Mouse (Mus musculus) kidney, postnatal 25 days (tissue): ENCODE measurements around the gene Ptger3.

ENCODE experiments used
- DNase-seq, 2 experiments: peaks; one replicate each; pipeline ENCODE4 v3.0.0; 2021; ENCODE audit warnings: mixed read lengths in 2 of 2

The Ptger3 gene

DNA sequence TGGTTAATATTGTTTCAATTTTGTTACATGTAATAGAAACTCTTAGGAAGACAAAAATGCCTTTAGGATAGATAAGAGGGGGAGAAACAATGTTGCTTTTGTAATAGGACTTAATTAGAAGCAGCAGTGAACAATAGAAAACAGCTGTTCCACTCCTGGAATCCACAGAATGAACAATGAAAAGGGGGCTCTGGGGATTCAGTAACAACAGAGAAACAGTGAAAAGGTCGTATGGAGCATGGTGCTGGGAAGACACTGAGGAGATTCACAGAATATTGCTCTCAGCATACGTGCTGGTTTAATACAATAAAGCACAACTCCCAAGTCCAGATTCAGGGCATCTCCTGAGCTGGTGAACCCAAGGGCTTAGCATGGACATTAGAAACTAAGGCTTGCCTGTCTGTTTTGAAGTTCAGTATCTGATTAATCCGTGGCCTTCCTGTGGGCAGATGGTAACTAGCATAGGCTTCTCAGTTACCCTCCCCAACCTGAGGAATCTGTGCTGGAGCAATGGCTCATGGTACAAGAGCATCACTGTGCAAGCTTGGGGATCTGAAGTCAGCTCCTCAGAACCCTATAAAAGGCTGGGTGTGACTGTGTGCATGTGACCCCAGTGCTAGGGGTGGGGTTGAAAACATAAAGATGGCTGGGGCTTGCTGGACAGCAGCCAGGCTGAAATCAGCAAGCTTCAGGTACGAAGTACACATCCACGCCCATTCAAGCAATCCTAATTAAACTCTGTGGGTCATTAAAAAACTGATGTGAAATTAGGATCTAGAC, 16.1 kb downstream of the Ptger3 start:
- no peak for DNase-seq

DNA sequence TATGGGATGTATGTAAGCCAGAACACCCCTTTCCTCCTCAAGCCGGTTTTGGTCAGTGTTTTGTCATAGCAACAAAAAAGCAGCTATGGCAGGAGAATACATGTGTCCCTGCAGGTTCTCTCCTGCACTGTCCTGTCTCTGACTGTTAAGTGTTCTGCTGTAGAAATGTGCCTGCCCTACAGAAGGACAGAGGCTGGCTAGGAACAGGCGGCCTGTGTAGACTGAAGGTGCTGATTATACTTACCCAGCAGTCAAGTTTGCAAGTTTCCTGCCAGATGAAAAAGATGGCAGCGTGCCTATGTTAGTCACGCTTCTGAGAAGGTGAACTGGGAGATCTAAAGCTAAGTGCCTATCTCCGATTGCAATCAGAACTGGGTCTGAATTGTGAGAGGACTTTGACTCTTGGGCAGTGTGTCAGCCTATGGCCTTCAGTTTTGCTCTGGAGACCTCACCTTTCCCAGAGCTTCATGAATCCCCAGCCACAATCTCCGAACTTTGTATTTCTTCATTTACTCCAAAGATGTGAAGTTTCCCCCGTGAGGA, 31.2 kb downstream of the Ptger3 start:
- DNase-seq, result peak; percentile 24 to 47

DNA sequence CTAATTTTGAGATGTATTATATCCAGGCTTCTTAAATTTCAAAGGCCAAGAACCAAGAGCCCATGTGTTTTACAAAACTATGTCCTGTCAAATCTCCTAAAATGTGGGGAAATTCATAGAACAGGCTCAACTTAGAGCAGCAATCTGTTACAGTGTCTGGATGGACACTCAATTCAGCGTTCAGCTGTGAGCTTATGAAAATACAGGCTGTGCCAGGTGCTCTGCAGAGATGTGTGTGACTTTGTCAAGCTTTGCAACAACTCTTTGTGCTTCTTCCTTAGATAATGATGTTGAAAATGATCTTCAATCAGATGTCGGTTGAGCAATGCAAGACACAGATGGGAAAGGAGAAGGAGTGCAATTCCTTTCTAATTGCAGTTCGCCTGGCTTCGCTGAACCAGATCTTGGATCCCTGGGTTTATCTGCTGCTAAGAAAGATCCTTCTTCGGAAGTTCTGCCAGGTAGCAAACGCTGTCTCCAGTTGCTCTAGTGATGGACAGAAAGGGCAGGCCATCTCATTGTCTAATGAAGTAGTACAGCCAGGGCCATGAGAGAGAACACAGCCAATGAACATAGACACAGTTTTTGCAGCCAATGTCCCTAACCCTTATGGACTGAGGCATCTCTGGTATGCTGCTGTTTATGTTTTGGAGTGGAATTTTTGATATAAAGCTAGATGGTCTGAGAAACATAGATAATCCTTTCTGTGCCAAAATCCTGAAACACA, 38.2 kb downstream of the Ptger3 start:
- no peak for DNase-seq

DNA sequence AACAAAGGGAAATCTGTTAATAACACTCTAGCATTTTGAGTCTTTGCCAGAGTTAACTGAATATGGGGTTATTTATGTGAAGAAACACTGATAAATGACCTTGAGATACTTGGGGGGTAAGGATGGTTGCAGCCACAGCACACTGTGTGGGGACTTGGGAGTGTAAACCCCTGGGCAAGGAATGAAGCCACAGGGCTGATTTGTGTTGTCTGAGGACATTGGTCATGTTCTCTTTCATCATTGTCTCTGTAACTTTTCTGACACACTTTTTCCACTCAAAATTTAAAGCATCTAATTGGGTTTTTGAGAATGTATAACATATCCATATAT, 38.7 kb downstream of the Ptger3 start:
- no peak for DNase-seq

DNA sequence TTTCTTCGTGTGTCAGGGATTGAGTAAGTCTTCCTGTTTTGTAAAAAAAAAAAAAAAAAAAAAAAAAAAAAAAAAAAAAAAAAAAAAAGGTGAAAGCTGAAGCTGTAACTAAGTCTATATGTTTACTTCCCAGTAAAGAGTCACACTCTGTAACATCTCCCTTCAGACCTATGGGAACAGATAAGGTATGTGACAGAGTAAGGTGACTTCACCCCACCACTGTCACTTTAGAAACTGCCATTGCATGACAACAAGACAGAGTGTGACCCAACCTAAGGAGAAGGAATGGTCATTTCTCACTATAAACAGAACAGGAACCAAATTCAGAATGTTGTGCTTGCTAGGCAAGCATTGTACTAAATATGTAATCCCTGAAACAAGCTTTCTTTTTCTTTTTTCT, 46.9 kb downstream of the Ptger3 start:
- no peak for DNase-seq

DNA sequence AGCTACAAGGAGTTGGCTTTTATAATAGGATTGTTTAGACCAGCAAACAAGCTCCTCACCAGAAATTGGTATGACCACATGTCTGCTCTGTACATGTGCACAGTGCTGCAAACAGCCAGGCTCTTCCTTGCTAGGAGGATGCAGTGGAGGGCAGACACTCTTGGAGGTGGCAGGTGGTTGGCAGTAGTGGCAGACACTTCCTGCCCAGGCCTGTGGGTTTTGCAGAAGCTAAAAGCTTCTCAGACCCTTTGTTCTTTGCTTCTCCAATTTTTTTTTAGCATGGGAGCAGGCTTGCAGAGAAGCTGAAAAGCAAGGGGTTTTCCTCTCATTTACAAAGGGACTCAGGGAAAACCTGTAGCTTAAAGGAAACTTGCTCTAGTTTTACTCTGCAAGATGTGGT, 50.3 kb downstream of the Ptger3 start:
- no peak for DNase-seq

DNA sequence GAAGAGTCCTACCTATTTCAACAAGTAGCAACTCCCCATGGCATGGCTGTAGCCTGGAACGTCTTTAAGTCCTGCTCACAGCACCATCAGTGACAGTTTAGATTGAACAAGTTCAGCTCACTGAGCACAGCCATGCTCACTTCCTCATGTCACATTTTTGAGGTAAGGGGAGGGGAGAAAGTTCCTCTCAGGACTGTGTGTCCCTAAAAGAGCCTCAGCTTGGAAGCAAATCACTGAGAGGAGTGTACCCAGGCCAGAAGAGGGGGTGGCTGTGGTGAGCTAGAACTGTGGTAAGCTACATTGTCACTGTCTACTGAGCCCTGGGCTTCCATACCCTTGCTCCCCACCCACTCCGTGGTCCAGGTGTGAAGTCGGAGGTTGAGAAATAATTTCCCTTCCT, 60.7 kb downstream of the Ptger3 start:
- DNase-seq, result no peak

DNA sequence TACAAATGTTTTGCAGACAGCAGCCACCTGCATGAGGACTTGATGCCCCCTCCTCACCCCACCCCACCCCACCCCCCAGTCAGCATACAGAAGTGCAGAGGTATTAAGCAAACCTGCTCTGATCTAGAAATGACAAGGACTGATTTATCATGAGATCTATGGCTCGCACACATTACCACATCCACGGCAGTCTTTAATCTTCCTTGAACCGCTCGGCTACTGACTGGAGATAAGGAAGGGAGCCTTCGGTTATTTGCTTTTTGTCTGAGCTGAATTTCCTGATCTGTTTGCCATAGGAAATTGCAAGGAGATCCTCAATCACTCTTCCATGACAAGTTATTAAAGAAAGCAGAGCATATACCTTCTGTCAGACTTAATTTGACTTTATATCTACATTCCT, 64.0 kb downstream of the Ptger3 start:
- no peak for DNase-seq

DNA sequence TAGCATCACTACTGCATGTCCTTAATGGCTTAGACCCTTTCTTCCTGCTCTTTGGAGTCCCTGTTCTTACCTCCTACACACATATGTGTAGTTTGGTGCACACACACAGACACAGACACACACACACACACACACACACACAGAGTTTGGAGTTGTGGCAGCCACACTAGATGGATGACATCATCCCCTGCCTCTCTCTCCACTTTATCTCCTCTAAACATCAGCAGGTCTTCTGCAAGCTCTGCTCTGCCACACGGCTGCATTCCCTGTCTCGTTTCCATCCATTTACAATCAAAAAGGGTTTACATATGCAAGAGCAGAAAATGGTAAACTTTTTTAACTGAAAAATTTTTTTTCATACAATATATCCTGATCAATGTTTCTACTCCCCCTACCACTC, 64.7 kb downstream of the Ptger3 start:
- DNase-seq, result no peak

DNA sequence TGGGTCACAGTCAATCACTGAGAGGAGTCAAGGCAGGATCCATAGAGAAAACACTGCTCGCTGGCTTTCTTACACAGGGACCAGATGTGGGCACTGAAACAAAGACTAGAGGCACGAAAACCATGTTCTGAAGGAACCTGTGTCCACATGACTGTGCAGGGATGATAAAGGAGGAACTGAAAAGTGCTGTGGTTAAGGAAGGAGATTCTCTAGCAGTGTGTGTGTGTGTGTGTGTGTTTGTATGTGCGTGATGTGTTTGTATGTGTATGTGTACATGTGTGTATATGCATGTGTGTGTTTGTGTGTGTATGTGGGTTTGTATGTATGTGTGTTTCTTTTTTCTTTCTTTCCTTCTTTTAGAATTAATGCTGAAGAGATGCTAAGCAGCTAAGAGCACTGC, 67.7 kb downstream of the Ptger3 start:
- DNase-seq, result no peak

DNA sequence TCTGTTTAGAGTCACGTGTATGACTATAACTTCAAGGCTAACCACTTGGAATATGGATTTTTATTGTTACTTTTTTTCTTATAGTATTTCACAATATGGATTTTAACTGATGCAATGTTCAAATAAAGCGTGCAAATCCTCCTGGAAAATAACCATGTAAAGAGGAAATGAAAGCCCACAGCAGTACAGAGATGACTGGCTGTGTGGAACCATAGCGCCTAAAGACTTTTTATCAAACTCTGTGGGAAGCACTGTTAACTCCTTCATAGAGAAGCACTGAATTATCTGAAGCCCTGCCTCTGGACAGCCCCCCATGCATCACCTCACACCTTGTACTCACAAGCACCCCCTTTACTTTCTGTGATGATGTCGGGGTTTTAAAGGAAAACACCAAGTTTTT, 69.0 kb downstream of the Ptger3 start:
- no peak for DNase-seq

DNA sequence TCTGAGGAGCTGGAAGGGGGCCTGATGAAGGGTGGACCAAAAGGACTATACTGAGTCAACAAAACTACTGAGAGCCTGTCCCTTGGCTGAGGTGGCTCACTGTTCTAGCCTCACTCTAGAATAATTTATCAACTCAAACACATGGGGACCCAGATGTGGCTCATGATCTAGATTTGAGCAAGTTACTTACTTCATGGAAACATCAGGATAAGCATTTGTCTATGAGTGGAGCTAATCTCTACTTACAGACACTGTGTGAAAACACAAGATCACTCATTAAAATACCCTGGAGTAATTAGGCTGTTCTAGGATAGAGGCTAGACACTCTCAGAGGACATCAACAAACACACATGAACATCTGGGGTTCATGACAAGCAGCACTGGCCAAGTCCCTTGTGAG, 70.2 kb downstream of the Ptger3 start:
- DNase-seq, result no peak

DNA sequence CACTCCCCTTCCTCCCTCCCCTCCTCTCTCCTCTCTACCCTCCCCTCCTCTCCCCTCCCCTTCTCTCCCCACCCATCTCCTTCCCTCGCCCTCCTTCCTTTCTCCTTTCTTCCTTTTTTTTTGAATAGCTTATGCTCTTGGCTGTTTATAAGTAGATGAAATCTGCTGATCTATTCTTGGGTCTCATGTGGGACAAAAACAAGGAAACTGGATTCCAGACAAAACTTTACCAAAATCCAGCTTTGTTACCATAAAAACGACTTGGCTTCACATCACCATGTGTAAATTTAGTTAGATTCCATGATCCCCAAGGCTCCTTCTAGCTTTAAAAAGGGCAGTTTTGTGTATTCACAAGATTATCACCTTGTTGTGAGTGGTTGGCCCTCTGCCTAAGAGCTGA, 70.6 kb downstream of the Ptger3 start:
- no peak for DNase-seq

DNA sequence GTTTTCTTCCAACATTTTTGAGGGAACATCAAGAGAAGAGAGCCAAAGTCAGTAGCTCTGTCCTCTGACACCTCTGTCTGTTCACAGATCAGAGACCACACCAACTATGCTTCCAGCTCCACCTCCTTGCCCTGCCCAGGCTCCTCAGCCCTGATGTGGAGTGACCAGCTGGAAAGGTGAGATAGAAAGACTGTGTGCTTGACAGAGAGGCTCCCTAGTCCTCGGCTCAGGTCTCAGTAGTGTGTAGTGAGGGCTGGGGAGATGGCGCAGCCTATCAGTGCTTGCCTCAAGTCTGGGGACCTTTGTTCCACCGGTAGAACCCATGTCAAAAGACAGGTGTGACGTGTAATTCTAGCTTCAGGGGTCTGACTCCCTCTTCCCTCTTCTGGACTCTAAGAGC, 74.9 kb downstream of the Ptger3 start:
- no peak for DNase-seq

DNA sequence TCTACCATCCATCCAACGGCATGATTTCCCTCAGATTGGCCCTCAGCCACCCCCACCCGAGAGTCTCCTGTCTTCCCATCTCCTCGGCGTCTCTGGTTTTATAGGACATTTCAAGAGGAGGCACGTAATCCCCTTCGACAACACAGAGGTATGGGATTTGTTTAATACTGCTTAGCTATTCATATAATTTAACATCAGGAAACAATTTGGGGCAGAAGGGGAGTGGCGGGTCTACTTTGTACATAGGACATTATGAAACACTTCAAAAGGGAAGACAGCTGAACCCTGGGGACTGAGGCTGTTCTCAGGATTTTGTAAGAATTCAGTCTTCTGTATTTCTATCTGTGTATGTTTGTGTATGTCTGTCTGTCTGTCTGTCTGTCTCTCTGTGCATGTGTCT, 94.9 kb downstream of the Ptger3 start:
- DNase-seq, result no peak

DNA sequence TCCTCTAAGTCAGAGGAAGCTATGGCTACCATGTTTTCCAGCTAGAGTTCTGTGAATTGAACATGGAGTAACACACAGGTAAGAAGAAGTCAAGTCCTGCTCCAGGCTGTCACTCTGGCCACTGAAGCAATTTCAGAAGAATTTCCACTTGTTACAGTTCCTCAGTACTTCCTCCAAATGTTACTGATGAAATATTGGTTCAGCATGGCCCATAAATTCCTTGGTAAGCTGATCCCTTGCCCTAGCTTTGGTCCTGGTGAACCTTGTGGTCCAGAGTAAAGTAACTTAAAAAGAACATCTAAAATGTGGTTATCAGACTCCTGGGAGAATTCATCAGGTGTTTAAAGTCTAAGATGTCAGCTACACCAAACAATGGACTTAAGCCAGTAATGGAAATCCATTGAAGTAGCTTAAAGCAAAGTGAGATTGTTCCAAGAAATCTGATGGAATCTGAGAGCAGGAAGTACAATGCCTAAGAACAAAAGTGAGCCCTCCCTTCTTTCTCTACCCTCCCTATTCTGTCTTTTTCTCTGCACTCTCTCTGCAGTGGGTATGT, 97.9 kb downstream of the Ptger3 start:
- no peak for DNase-seq

DNA sequence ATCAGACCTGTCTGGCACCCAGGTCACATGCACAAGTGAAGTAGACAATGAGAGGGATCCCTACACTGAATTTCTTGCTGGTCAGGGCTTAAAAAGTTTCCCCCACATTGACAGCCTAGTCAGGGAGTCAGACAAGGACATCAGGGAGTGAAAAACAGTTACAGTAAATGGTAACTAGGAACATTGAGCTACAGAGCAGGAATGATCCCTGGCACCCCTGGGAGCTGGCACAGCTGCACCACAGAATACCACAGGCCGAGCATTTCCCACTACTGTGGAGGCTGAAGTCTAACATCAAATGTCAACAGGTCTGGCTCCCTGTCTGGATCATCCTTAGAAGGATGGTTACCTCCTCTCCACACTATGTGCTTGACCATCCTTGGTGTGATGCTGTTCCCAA, 98.8 kb downstream of the Ptger3 start:
- DNase-seq, result no peak

DNA sequence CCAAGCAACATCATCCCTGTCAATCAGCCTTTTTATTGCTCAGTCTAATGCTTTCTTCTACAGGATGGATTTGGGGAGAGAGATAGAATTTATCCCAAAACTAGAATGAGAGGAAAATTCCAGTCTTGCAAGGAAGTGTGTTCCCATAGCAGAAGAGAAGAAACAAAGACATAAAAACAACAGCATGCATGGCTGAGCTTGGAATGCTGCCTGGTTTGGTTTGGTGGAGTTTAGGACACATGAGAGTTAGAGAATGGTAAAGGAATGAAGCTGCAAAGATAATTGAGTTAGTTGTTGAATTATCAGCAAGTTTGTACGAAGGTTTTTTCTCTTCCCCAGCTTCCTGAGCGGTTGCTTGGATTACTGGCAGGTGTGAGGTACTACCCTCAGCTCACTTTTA, 99.5 kb downstream of the Ptger3 start:
- DNase-seq, result peak in 1 of 2 experiments; percentile 53

DNA sequence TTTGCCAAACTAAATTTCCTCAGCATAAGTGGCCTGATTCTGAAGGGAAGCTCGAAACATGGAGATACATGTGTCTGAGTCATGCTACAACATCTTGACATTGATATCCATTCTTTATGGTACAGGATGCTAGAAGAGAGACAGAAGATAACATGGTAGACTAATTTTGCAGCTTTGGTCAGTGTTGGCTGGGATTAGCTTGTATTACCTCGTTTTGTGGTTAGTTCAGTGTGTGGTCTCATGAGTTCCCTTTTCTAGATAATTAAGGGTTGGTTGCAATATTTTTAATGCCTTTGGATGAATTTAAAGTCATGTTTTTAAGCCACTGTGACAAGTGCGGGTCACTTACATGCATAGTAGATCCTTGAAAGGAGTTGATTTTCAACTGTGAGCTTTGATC, 119.4 kb downstream of the Ptger3 start:
- no peak for DNase-seq

DNA sequence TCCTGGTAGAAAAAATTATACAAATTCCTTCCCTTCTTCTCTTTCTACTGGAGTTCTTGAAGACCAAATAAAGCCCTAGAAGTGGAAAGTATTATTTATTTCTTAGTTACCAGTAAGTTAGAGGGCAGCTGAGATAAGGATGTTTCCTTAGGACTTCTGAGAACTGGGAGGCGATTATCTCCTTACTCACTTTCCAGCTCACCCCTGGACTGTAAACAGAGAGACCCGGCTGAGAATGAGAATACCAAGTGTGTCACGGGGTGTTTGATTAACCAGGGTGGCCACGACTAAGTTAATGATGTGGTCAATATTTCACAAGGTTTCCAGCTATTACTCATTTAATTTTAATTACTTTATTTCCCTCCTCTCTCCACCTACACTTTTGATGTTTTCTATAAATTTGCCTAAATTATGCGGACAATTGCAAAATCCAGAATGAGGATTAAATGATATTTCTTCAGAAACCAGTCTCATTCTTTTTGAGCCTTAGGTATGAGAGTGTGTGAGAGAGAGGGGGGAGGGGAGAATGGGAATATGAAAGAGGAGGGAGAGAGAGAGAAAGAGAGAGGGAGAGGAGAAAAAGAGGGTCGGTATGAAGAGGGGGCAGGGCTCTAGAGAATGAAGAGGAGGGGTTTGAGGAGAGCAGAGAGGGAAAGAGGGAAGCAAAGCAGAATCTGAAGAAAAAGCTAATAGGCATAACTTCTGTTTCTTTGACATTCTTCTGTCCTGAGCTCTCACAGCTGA, 121.9 kb downstream of the Ptger3 start:
- DNase-seq, result no peak
